Mouse (Mus musculus) hindbrain, embryonic 14.5 days (tissue): Measurements from ENCODE around the gene Aspscr1. TPM values are rescaled to one million over a fixed set of nuclear protein-coding genes. Genes with fewer than 3 reads are reported as not detected.

Source experiments
- ATAC-seq: fragments of 200-750 bp; cut with Nextera tagmentation; 2 replicates; pipeline ENCODE4 v1.8.0; 2017; ENCODE audit warnings: moderate number of reproducible peaks, mild to moderate bottlenecking, moderate TSS enrichment, moderate library complexity; ENCODE audit not compliant: low FRiP score
- DNase-seq: peaks from one replicate; pipeline ENCODE4 v3.0.0-alpha.2; 2015; ENCODE audit warnings: low spot score
- H3K27ac ChIP-seq: fragments of 300-500 bp; sonication (generic); 2 replicates; pipeline ENCODE4 v1.5.1; 2014; ENCODE audit warnings: mild to moderate bottlenecking, moderate library complexity
- H3K27me3 ChIP-seq: fragments of 300-500 bp; sonication (generic); 2 replicates; pipeline ENCODE4 v1.6.1; 2014; ENCODE audit warnings: mild to moderate bottlenecking, low read length, mixed read lengths; ENCODE audit not compliant: control insufficient read depth, insufficient read depth
- H3K36me3 ChIP-seq: fragments of 300-500 bp; sonication (generic); replicated peaks from 2 replicates; pipeline ENCODE4 v1.6.1; 2014; ENCODE audit not compliant: control insufficient read depth, insufficient read depth
- H3K4me1 ChIP-seq: fragments of 300-500 bp; sonication (generic); replicated peaks from 2 replicates; pipeline ENCODE4 v1.6.1; 2014; ENCODE audit warnings: antibody characterized with exemption, low read length, mixed read lengths; ENCODE audit not compliant: control insufficient read depth, insufficient read depth
- H3K4me2 ChIP-seq: fragments of 300-500 bp; sonication (generic); replicated peaks from 2 replicates; pipeline ENCODE4 v1.6.1; 2014; ENCODE audit warnings: mild to moderate bottlenecking, moderate library complexity
- H3K4me3 ChIP-seq: fragments of 300-500 bp; sonication (generic); replicated peaks from 2 replicates; pipeline ENCODE4 v1.5.1; 2014; ENCODE audit warnings: mild to moderate bottlenecking, low read length
- H3K9ac ChIP-seq: fragments of 300-500 bp; sonication (generic); 2 replicates; pipeline ENCODE4 v1.6.1; 2014
- H3K9me3 ChIP-seq: fragments of 300-500 bp; sonication (generic); 2 replicates; pipeline ENCODE4 v1.6.1; 2016; ENCODE audit warnings: low read length; ENCODE audit not compliant: control insufficient read depth
- WGBS: fragments of 180-500 bp; shearing (Covaris S2); extraction: QIAGEN DNeasy Blood & Tissue Kit; methylation state at CpG from one replicate; pipeline ENCODE4 v1.1.7; 2014; 5-methylcytosine and 5-hydroxymethylcytosine counted together
- microRNA-seq: library from miRNA; unstranded; fragments of <30 nt; microRNA quantifications from one replicate; pipeline ENCODE4, GENCODE M21; 2016
- polyA plus RNA-seq: library from polyadenylated mRNA; unstranded; fragments of >200 nt; fragmentation: Nextera tagmentation; extraction: Ambion mirVana; gene quantifications from 2 replicates; pipeline ENCODE4 v1.2.1, GENCODE M21; 2014

Aspscr1 gene
- polyA plus RNA-seq, 1 experiment from 2014 or later = 136 TPM

GRCm38 (mm10) chr11:120733521-120733920 lies 60.7 kb downstream of the Aspscr1 start:
- Histone ChIP-seq H3K4me3 (no peak overlapping the region), H3K27ac (no peak overlapping the region), H3K4me1 (no peaks in the 10 kb centered on the region), H3K36me3 (no peaks in the 10 kb centered on the region), H3K9me3 (no peaks in the 10 kb centered on the region), H3K4me2 (no peak overlapping the region), H3K9ac (no peak overlapping the region), H3K27me3 (no peaks in the 10 kb centered on the region)
- no peak for DNase-seq
- no peak for ATAC-seq
- 55% methylated on average over 6 of the region's 6 CpGs for WGBS

- 79% methylated on average over 6 of the region's 6 CpGs for WGBS
- Histone ChIP-seq H3K36me3 (no peaks in the 10 kb centered on the region), H3K4me2 (no peak overlapping the region), H3K9me3 (no peaks in the 10 kb centered on the region), H3K4me3 (no peak overlapping the region), H3K4me1 (no peaks in the 10 kb centered on the region), H3K27ac (no peak overlapping the region), H3K27me3 (no peaks in the 10 kb centered on the region), H3K9ac (no peak overlapping the region)
- DNase-seq = no peak
- ATAC-seq = no peak
These were observed 63.7 kb downstream of the Aspscr1 start for GRCm38 (mm10) chr11:120736424-120736823.

DNA sequence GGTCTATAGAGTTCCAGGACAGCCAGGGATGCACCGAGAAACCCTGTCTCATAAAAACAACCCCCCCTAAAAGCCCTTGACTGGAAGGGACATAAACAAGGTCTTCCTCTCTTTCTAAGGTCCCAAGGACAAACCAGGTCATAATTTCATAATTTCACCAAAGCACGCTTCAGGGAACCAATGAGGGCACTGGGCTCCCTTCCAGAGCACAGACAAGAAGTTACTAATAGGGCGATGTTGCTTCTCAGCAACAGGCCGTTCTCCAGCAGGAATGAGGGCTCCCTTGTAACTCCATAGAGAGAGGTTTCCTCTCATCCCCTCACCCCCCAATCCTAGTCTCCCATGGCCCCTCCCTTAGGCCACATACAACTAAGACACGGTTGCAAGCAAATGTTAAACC lies 68.2 kb downstream of the Aspscr1 start:
- H3K9ac ChIP-seq = no peak overlapping the region
- ATAC-seq (no peak), DNase-seq (no peak)
- H3K4me3 ChIP-seq = no peak overlapping the region
- no peaks in the 10 kb centered on the region for H3K36me3 ChIP-seq
- no peak overlapping the region for H3K4me2 ChIP-seq
- no peak overlapping the region for H3K27ac ChIP-seq
- no peaks in the 10 kb centered on the region for H3K9me3 ChIP-seq
- no peaks in the 10 kb centered on the region for H3K27me3 ChIP-seq
- H3K4me1 ChIP-seq = no peaks in the 10 kb centered on the region
- WGBS = 91% methylated on average over 5 of the region's 5 CpGs

GRCm38 (mm10) chr11:120744121-120744701 lies 71.4 kb downstream of the Aspscr1 start:
- 83% methylated on average over 7 of the region's 7 CpGs for WGBS
- no peaks in the 10 kb centered on the region for H3K27me3 ChIP-seq
- no peaks in the 10 kb centered on the region for H3K36me3 ChIP-seq
- H3K4me2 ChIP-seq = no peak overlapping the region
- no peak for DNase-seq
- no peak for ATAC-seq
- no peak overlapping the region for H3K4me3 ChIP-seq
- no peak overlapping the region for H3K27ac ChIP-seq
- H3K4me1 ChIP-seq = no peaks in the 10 kb centered on the region
- no peaks in the 10 kb centered on the region for H3K9me3 ChIP-seq
- H3K9ac ChIP-seq = no peak overlapping the region

- DNase-seq = no peak
- Histone ChIP-seq H3K4me1 (no peaks in the 10 kb centered on the region), H3K36me3 (no peaks in the 10 kb centered on the region), H3K4me2 (no peak overlapping the region), H3K27ac (no peak overlapping the region), H3K9me3 (no peaks in the 10 kb centered on the region), H3K4me3 (no peak overlapping the region), H3K9ac (no peak overlapping the region), H3K27me3 (no peaks in the 10 kb centered on the region)
- ATAC-seq = no peak
- WGBS = 87% methylated on average over 4 of the region's 4 CpGs
These were observed 75.2 kb downstream of the Aspscr1 start for GRCm38 (mm10) chr11:120747974-120748373.

DNA sequence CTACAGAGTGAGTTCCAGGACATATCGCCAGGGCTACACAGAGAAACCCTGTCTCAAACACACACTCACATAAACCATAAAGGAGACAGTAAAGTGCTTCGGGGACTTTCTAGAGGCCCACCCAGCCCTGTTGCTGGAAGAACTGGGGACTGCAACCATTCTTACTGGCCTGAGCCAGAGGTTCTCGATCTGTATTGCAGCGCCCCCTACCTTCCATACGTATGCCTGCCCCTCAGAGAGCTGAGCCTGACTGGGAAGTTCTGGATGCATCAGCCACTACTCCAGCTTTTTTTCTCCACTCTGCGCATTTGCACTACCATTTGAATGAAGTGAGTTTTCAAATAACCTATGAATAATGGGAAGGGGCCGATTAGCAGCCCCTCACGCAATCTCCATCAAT lies 76.7 kb downstream of the Aspscr1 start:
- DNase-seq (no peak), ATAC-seq (no peak)
- Histone ChIP-seq H3K4me1 (no peaks in the 10 kb centered on the region), H3K4me3 (no peak overlapping the region), H3K9me3 (no peaks in the 10 kb centered on the region), H3K27me3 (no peaks in the 10 kb centered on the region), H3K27ac (no peak overlapping the region), H3K36me3 (no peaks in the 10 kb centered on the region), H3K9ac (no peak overlapping the region), H3K4me2 (no peak overlapping the region)
- WGBS = 62% methylated on average over 8 of the region's 8 CpGs

- ATAC-seq (no peak), DNase-seq (no peak)
- H3K4me2 ChIP-seq = no peak overlapping the region
- no peaks in the 10 kb centered on the region for H3K36me3 ChIP-seq
- no peak overlapping the region for H3K27ac ChIP-seq
- H3K27me3 ChIP-seq = no peaks in the 10 kb centered on the region
- no peak overlapping the region for H3K4me3 ChIP-seq
- 79% methylated on average over 4 of the region's 4 CpGs for WGBS
- no peak overlapping the region for H3K9ac ChIP-seq
- no peaks in the 10 kb centered on the region for H3K9me3 ChIP-seq
- H3K4me1 ChIP-seq = no peaks in the 10 kb centered on the region
These were observed 78.8 kb downstream of the Aspscr1 start for GRCm38 (mm10) chr11:120751606-120752005.

Small RNA genes within 50 kb of the gene (microRNA-seq; reads per million reads assigned to microRNA genes)
- 0.81 reads per million for gene Mir6936

Other genes starting within 250 kb of the Aspscr1 start
- 37.4 and 39.3 TPM in 2 replicates for gene Nploc4, start 235.3 kb upstream of the Aspscr1 start, polyA plus RNA-seq
- not detected in 2 replicates for gene Tspan10, start 230.3 kb upstream of the Aspscr1 start, polyA plus RNA-seq
- 0.40 TPM in 2 replicates for gene Pde6g, start 219.5 kb upstream of the Aspscr1 start, polyA plus RNA-seq
- 11.4 and 12.4 TPM in 2 replicates for gene Oxld1, start 214.9 kb upstream of the Aspscr1 start, polyA plus RNA-seq
- gene Ccdc137, start 214.9 kb upstream of the Aspscr1 start, polyA plus RNA-seq = 19.9 and 20.8 TPM in 2 replicates
- 56.1 and 56.3 TPM in 2 replicates for gene Arl16, start 205.4 kb upstream of the Aspscr1 start, polyA plus RNA-seq
- 131 and 132 TPM in 2 replicates for gene Mrpl12, start 188.4 kb upstream of the Aspscr1 start, polyA plus RNA-seq
- gene Slc25a10, start 181.1 kb upstream of the Aspscr1 start, polyA plus RNA-seq = 28.5 and 29.8 TPM in 2 replicates
- 0.27 and 0.32 TPM in 2 replicates for gene Gcgr, start 142.3 kb upstream of the Aspscr1 start, polyA plus RNA-seq
- 248 and 261 TPM in 2 replicates for gene Mcrip1, start 123.2 kb upstream of the Aspscr1 start, polyA plus RNA-seq
- 0.29 TPM in 1 of 2 replicates, not detected in the other for gene Ppp1r27, start 121.8 kb upstream of the Aspscr1 start, polyA plus RNA-seq
- gene P4hb, start 99.7 kb upstream of the Aspscr1 start, polyA plus RNA-seq = 295 and 326 TPM in 2 replicates
- 435 and 490 TPM in 2 replicates for gene Arhgdia, start 91.3 kb upstream of the Aspscr1 start, polyA plus RNA-seq
- 237 and 252 TPM in 2 replicates for gene Alyref, start 74.6 kb upstream of the Aspscr1 start, polyA plus RNA-seq
- gene Anapc11, start 74.6 kb upstream of the Aspscr1 start, polyA plus RNA-seq = 227 and 229 TPM in 2 replicates
- gene Npb, start 64.5 kb upstream of the Aspscr1 start, polyA plus RNA-seq = 0.83 and 1.5 TPM in 2 replicates
- gene Pcyt2, start 55.0 kb upstream of the Aspscr1 start, polyA plus RNA-seq = 173 and 181 TPM in 2 replicates
- 35.5 and 37.0 TPM in 2 replicates for gene Sirt7, start 47.7 kb upstream of the Aspscr1 start, polyA plus RNA-seq
- gene Mafg, start 39.4 kb upstream of the Aspscr1 start, polyA plus RNA-seq = 35.4 and 37.8 TPM in 2 replicates
- gene Pycr1, start 29.2 kb upstream of the Aspscr1 start, polyA plus RNA-seq = 16.8 and 17.9 TPM in 2 replicates
- gene Myadml2, start 24.8 kb upstream of the Aspscr1 start, polyA plus RNA-seq = 1.1 and 1.4 TPM in 2 replicates
- gene Notum, start 11.8 kb upstream of the Aspscr1 start, polyA plus RNA-seq = 2.2 and 3.5 TPM in 2 replicates
- gene Cenpx, start 40.8 kb downstream of the Aspscr1 start, polyA plus RNA-seq = 95.7 and 106 TPM in 2 replicates
- gene Lrrc45, start 41.0 kb downstream of the Aspscr1 start, polyA plus RNA-seq = 52.7 and 56.5 TPM in 2 replicates
- gene Rac3, start 48.5 kb downstream of the Aspscr1 start, polyA plus RNA-seq = 124 and 134 TPM in 2 replicates
- 9.0 and 13.7 TPM in 2 replicates for gene Dcxr, start 54.3 kb downstream of the Aspscr1 start, polyA plus RNA-seq
- 0.64 and 0.90 TPM in 2 replicates for gene Cbr2, start 59.1 kb downstream of the Aspscr1 start, polyA plus RNA-seq
- 1.8 and 2.2 TPM in 2 replicates for gene Hmga1b, start 89.8 kb downstream of the Aspscr1 start, polyA plus RNA-seq
- 86.1 and 87.0 TPM in 2 replicates for gene Rfng, start 111.2 kb downstream of the Aspscr1 start, polyA plus RNA-seq
- 288 and 307 TPM in 2 replicates for gene Gps1, start 111.3 kb downstream of the Aspscr1 start, polyA plus RNA-seq
- gene Dus1l, start 123.4 kb downstream of the Aspscr1 start, polyA plus RNA-seq = 43.8 and 43.9 TPM in 2 replicates
- 119 and 135 TPM in 2 replicates for gene Fasn, start 151.6 kb downstream of the Aspscr1 start, polyA plus RNA-seq